In genomic region chr10:118867304-118867895, GRCm38 (mm10) we compare ENCODE assay signal across 8 mouse cellular contexts. TPM values are rescaled to one million over a fixed set of nuclear protein-coding genes. Genes with fewer than 3 reads are reported as not detected.
DNase-seq lines count a peak whose midpoint lies in the region; ATAC-seq and TF ChIP-seq lines count a peak whose summit lies in the region.

No protein-coding gene starts in this region.

- H3K4me1 ChIP-seq in thymus, adult 2 months (replicated peaks; ENCODE audit: control insufficient read depth, insufficient read depth, low read length): peaks cover 26% of the 10 kb centered on the region
- peaks cover 31% of the 10 kb centered on the region for H3K4me1 ChIP-seq in hindbrain, embryonic 14.5 days (replicated peaks; ENCODE audit: control insufficient read depth, insufficient read depth, low read length)
- H3K4me1 ChIP-seq in liver, embryonic 11.5 days (replicated peaks; ENCODE audit: control insufficient read depth, insufficient read depth, low read length): peaks cover 21% of the 10 kb centered on the region
- peaks cover 25% of the 10 kb centered on the region for H3K4me1 ChIP-seq in stomach, embryonic 15.5 days

- no peaks in the 10 kb centered on the region for H3K9me3 ChIP-seq in hindbrain, embryonic 14.5 days (ENCODE audit: control insufficient read depth, low read length)
- H3K9me3 ChIP-seq in liver, embryonic 11.5 days (ENCODE audit: control insufficient read depth, low read length): no peaks in the 10 kb centered on the region
- H3K9me3 ChIP-seq in stomach, embryonic 15.5 days: no peaks in the 10 kb centered on the region

- peak overlapping the region; percentile 76 for H3K4me3 ChIP-seq in thymus, adult 2 months (ENCODE audit: control insufficient read depth, insufficient read depth, low read length)
- H3K4me3 ChIP-seq in hindbrain, embryonic 14.5 days (replicated peaks; ENCODE audit: low read length): peak overlapping the region; percentile 98
- H3K4me3 ChIP-seq in liver, embryonic 11.5 days (ENCODE audit: low read depth, low read length): peak overlapping the region; percentile 84
- peak overlapping the region; percentile 90 for H3K4me3 ChIP-seq in stomach, embryonic 15.5 days (replicated peaks)

- peaks cover under 1% of the 10 kb centered on the region; the same call in 1 of the 2 replicates for H3K36me3 ChIP-seq in thymus, adult 2 months (ENCODE audit: control insufficient read depth, insufficient read depth, low read length)
- peaks cover 8% of the 10 kb centered on the region; the same call in 1 of the 2 replicates for H3K36me3 ChIP-seq in hindbrain, embryonic 14.5 days (replicated peaks; ENCODE audit: control insufficient read depth, insufficient read depth)
- peaks cover 13% of the 10 kb centered on the region; the same call in 1 of the 2 replicates for H3K36me3 ChIP-seq in liver, embryonic 11.5 days (ENCODE audit: control insufficient read depth, insufficient read depth, low read length)
- peaks cover 13% of the 10 kb centered on the region; the same call in 1 of the 2 replicates for H3K36me3 ChIP-seq in stomach, embryonic 15.5 days

- ATAC-seq in cerebellum, adult (ENCODE audit: insufficient number of reproducible peaks, low FRiP score, low TSS enrichment): no peak
- ATAC-seq in hindbrain, embryonic 14.5 days (ENCODE audit: low FRiP score): 0 out of 2 replicates have a peak, but pooled peaks have one; percentile 0
- ATAC-seq in liver, embryonic 11.5 days (replicated peaks; ENCODE audit: low FRiP score): no peak
- no peak for ATAC-seq in stomach, embryonic 15.5 days (ENCODE audit: insufficient read depth, low FRiP score, low read depth)

- no peaks in the 10 kb centered on the region for H3K27me3 ChIP-seq in thymus, adult 2 months (ENCODE audit: control insufficient read depth, insufficient read depth, low read length)
- H3K27me3 ChIP-seq in hindbrain, embryonic 14.5 days (ENCODE audit: control insufficient read depth, insufficient read depth, low read length): no peaks in the 10 kb centered on the region
- no peaks in the 10 kb centered on the region for H3K27me3 ChIP-seq in liver, embryonic 11.5 days (replicated peaks; ENCODE audit: control insufficient read depth, insufficient read depth, low read length)
- H3K27me3 ChIP-seq in stomach, embryonic 15.5 days (replicated peaks): no peaks in the 10 kb centered on the region

- DNase-seq in cerebellum, adult 11 months: peak; percentile 10
- peak; percentile 34 for DNase-seq in thymus, adult 2 months
- DNase-seq in thymus, postnatal 10 days (ENCODE audit: low spot score in 2 of 2): no peak
- no peak for DNase-seq in hindbrain, embryonic 14.5 days (ENCODE audit: low spot score)
- DNase-seq in liver, embryonic 11.5 days (ENCODE audit: low spot score): no peak
- no peak for DNase-seq in frontal cortex, postnatal 36 days (ENCODE audit: low spot score in 2 of 2)

- peak overlapping the region; percentile 9; the same call in 1 of the 2 replicates for H3K27ac ChIP-seq in thymus, adult 2 months (ENCODE audit: control insufficient read depth, insufficient read depth, low read length)
- H3K27ac ChIP-seq in hindbrain, embryonic 14.5 days: no peak overlapping the region
- peak overlapping the region; percentile 89; the same call in 1 of the 2 replicates for H3K27ac ChIP-seq in liver, embryonic 11.5 days (ENCODE audit: low read depth, low read length)
- peak overlapping the region; percentile 95 for H3K27ac ChIP-seq in stomach, embryonic 15.5 days

- TF ChIP-seq POLR2A in thymus, adult 2 months (IDR thresholded peaks at IDR 0.05; ENCODE audit: control insufficient read depth, extremely low read depth, insufficient read depth, low read length, poor library complexity): no peak

- no peak for TF ChIP-seq CTCF in thymus, adult 2 months (IDR thresholded peaks at IDR 0.05; ENCODE audit: borderline replicate concordance, control insufficient read depth, extremely low read depth, insufficient read depth, low read length, poor library complexity)

- H3K9ac ChIP-seq in hindbrain, embryonic 14.5 days: peak overlapping the region; percentile 98
- peak overlapping the region; percentile 93 for H3K9ac ChIP-seq in liver, embryonic 11.5 days (ENCODE audit: low read depth, low read length)
- peak overlapping the region; percentile 96 for H3K9ac ChIP-seq in stomach, embryonic 15.5 days

- H3K4me2 ChIP-seq in hindbrain, embryonic 14.5 days (replicated peaks): peak overlapping the region; percentile 70
- peak overlapping the region; percentile 88 for H3K4me2 ChIP-seq in liver, embryonic 11.5 days
- peak overlapping the region; percentile 81 for H3K4me2 ChIP-seq in stomach, embryonic 15.5 days

- WGBS in thymus, adult 2 months: 16% methylated on average over 16 of the region's 16 CpGs
- 9% methylated on average over 16 of the region's 16 CpGs for WGBS in hindbrain, embryonic 14.5 days
- WGBS in liver, embryonic 11.5 days: 19% methylated on average over 16 of the region's 16 CpGs
- WGBS in stomach, embryonic 15.5 days: 11% methylated on average over 16 of the region's 16 CpGs

RNA-seq across cellular contexts. Expression of gene Dyrk2, which starts 2.6 kb away (rescaled TPM):
- 24.5 and 28.4 TPM in 2 replicates for polyA plus RNA-seq in thymus, adult 2 months (2012; rRNA removed)
- 14.6 and 16.0 TPM in 2 replicates for polyA plus RNA-seq in hindbrain, embryonic 14.5 days (2014; fragmentation: Nextera tagmentation; extraction: Ambion mirVana)
- polyA plus RNA-seq in liver, embryonic 11.5 days (2014; fragmentation: Nextera tagmentation; extraction: Ambion mirVana): 6.0 and 6.1 TPM in 2 replicates
- 9.7 and 9.8 TPM in 2 replicates for polyA plus RNA-seq in stomach, embryonic 15.5 days (2015; fragmentation: Nextera tagmentation; extraction: Ambion mirVana)

Comparison
In these comparisons a context has a peak if more than half of its experiments do, and no peak if none do; other contexts are left out.
1. DNase-seq: peak in cerebellum, adult 11 months (single experiment) and thymus, adult 2 months (single experiment); none in thymus, postnatal 10 days (0 of 2), hindbrain, embryonic 14.5 days (single experiment), liver, embryonic 11.5 days (single experiment) and frontal cortex, postnatal 36 days (0 of 2).
2. Peak in every context shown above with its lines, with median percentiles within 50 percentile points of each other: H3K4me3 ChIP-seq, H3K4me2 ChIP-seq and H3K9ac ChIP-seq.